Comparison of ENCODE assay signal across 16 mouse cellular contexts in the genomic region with DNA sequence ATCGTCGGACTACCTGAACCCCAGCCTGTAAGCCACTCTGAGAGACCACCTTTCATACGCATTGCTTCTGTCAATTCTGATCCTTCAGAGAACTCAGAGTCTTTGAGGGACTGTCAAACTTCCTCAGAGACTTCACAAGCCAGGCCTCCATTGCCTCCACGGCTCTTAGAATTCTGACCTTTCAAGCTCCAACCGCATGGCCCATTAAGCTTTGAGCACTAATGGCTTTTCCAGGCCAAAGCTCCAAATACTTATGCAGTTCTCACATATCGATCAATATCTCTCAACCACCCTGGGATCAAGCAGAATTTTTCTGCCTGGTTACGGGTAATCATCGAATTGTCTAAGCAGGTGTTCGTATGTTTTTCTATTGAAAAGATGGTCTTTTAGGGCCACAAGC.
"Had no signal": no experiment of that assay in that cellular context is flagged by ENCODE, and none has a peak within 500 bp of the region (broad histone marks: within the 10 kb centered on the region; RNA-seq: fewer than 3 reads in every experiment).

No protein-coding gene starts in this region.

- H3K4me3 ChIP-seq: limb, embryonic 15.5 days; midbrain, embryonic 10.5 days; midbrain, embryonic 15.5 days had no signal

- H3K4me1 ChIP-seq: limb, embryonic 15.5 days; midbrain, embryonic 10.5 days; midbrain, embryonic 15.5 days had no signal

- H3K4me2 ChIP-seq: limb, embryonic 15.5 days; midbrain, embryonic 15.5 days had no signal

- H3K9me3 ChIP-seq: limb, embryonic 15.5 days; midbrain, embryonic 15.5 days had no signal

- ATAC-seq: hindbrain, postnatal 0 days; lung, postnatal 0 days; midbrain, embryonic 15.5 days had no signal

- DNase-seq: kidney, adult 11 months; kidney, postnatal 36 days; layer of hippocampus, adult 9-11 months; layer of hippocampus, postnatal 36 days; left cerebral cortex, postnatal 4 days; lung, adult 18-20 months; lung, postnatal 36 days; thymus, postnatal 4 days had no signal

- H3K27ac ChIP-seq: hindbrain, postnatal 0 days; kidney, postnatal 0 days; limb, embryonic 15.5 days; liver, embryonic 14.5 days; midbrain, embryonic 10.5 days; midbrain, embryonic 15.5 days; stomach, postnatal 0 days had no signal

- H3K27me3 ChIP-seq: limb, embryonic 15.5 days; midbrain, embryonic 15.5 days had no signal

- H3K9ac ChIP-seq: limb, embryonic 15.5 days; liver, embryonic 14.5 days; midbrain, embryonic 15.5 days had no signal

- H3K36me3 ChIP-seq: midbrain, embryonic 15.5 days had no signal
